Mouse (Mus musculus) hindbrain, embryonic 16.5 days (tissue): Measurements from ENCODE around the gene Gpc3. TPM values are rescaled to one million over a fixed set of nuclear protein-coding genes. Genes with fewer than 3 reads are reported as not detected.
A peak's percentile ranks its signal among the peaks of the same experiment; 100 is the strongest.

Source experiments
- ATAC-seq: fragments of 200-750 bp; cut with Nextera tagmentation; 2 replicates; pipeline ENCODE4 v1.8.0; 2017; ENCODE audit warnings: moderate TSS enrichment, moderate library complexity
- H3K27ac ChIP-seq: fragments of 300-500 bp; sonication (generic); 2 replicates; pipeline ENCODE4 v1.5.1; 2014; ENCODE audit warnings: low read depth, mild to moderate bottlenecking, control low read depth, low read length, moderate library complexity
- H3K27me3 ChIP-seq: fragments of 300-500 bp; sonication (generic); replicated peaks from 2 replicates; pipeline ENCODE4 v1.6.1; 2014; ENCODE audit warnings: low read length; ENCODE audit not compliant: control insufficient read depth, insufficient read depth
- H3K36me3 ChIP-seq: fragments of 300-500 bp; sonication (generic); 2 replicates; pipeline ENCODE4 v1.6.1; 2014; ENCODE audit warnings: mild to moderate bottlenecking, low read length, moderate library complexity, mixed read lengths; ENCODE audit not compliant: control insufficient read depth, insufficient read depth
- H3K4me1 ChIP-seq: fragments of 300-500 bp; sonication (generic); 2 replicates; pipeline ENCODE4 v1.6.1; 2014; ENCODE audit warnings: low read depth, low read length; ENCODE audit not compliant: control insufficient read depth, insufficient read depth
- H3K4me2 ChIP-seq: fragments of 300-500 bp; sonication (generic); 2 replicates; pipeline ENCODE4 v1.6.1; 2014; ENCODE audit warnings: mild to moderate bottlenecking, low read length, control low read depth, moderate library complexity
- H3K4me3 ChIP-seq: fragments of 300-500 bp; sonication (generic); 2 replicates; pipeline ENCODE4 v1.5.1; 2014; ENCODE audit warnings: mild to moderate bottlenecking, low read length, control low read depth, moderate library complexity
- H3K9ac ChIP-seq: fragments of 300-500 bp; sonication (generic); 2 replicates; pipeline ENCODE4 v1.6.1; 2014; ENCODE audit warnings: low read depth, mild to moderate bottlenecking, control low read depth, low read length, moderate library complexity
- H3K9me3 ChIP-seq: fragments of 300-500 bp; sonication (generic); 2 replicates; pipeline ENCODE4 v1.6.1; 2014; ENCODE audit warnings: mild to moderate bottlenecking, low read length, moderate library complexity; ENCODE audit not compliant: control insufficient read depth
- WGBS: fragments of 180-500 bp; shearing (Covaris S2); extraction: QIAGEN DNeasy Blood & Tissue Kit; methylation state at CpG from one replicate; pipeline ENCODE4 v1.1.7; 2014; 5-methylcytosine and 5-hydroxymethylcytosine counted together
- microRNA counts: library from miRNA; unstranded; fragments of <30 nt; microRNA quantifications from one replicate; lab custom pipeline; 2016
- microRNA-seq: library from miRNA; unstranded; fragments of <30 nt; microRNA quantifications from one replicate; pipeline ENCODE4, GENCODE M21; 2017
- polyA plus RNA-seq: library from polyadenylated mRNA; unstranded; fragments of >200 nt; fragmentation: Nextera tagmentation; extraction: Ambion mirVana; gene quantifications from 2 replicates; pipeline ENCODE4 v1.2.1, GENCODE M21; 2015

Gene Gpc3
- polyA plus RNA-seq, 1 experiment from 2014 or later, result 78.2 TPM

GRCm38 (mm10) chrX:52245694-52246297 lies 368.0 kb downstream of the Gpc3 start:
- no peak overlapping the region for H3K4me2 ChIP-seq
- WGBS, result 80% methylated on average over 4 of the region's 4 CpGs

GRCm38 (mm10) chrX:52237470-52237869 lies 376.3 kb downstream of the Gpc3 start:
- Histone ChIP-seq H3K4me3 (no peak overlapping the region), H3K9me3 (no peaks in the 10 kb centered on the region), H3K4me2 (no peak overlapping the region), H3K36me3 (no peaks in the 10 kb centered on the region), H3K4me1 (no peaks in the 10 kb centered on the region), H3K9ac (no peak overlapping the region), H3K27me3 (no peaks in the 10 kb centered on the region), H3K27ac (no peak overlapping the region)
- WGBS, result 86% methylated on average over 4 of the region's 4 CpGs
- no peak for ATAC-seq

More at GRCm38 (mm10) chrX:52245694-52246297, 368.0 kb downstream of the Gpc3 start:
- no peaks in the 10 kb centered on the region for H3K4me1 ChIP-seq
- no peak overlapping the region for H3K9ac ChIP-seq
- no peak overlapping the region for H3K4me3 ChIP-seq
- H3K9me3 ChIP-seq, result no peaks in the 10 kb centered on the region
- no peaks in the 10 kb centered on the region for H3K27me3 ChIP-seq
- H3K27ac ChIP-seq, result no peak overlapping the region
- ATAC-seq, result no peak
- no peaks in the 10 kb centered on the region for H3K36me3 ChIP-seq

- no peaks in the 10 kb centered on the region for H3K27me3 ChIP-seq
- no peak for ATAC-seq
- no peaks in the 10 kb centered on the region for H3K9me3 ChIP-seq
- no peaks in the 10 kb centered on the region for H3K4me1 ChIP-seq
- H3K9ac ChIP-seq, result no peak overlapping the region
- 71% methylated on average over 7 of the region's 7 CpGs for WGBS
- H3K36me3 ChIP-seq, result no peaks in the 10 kb centered on the region
- no peak overlapping the region for H3K27ac ChIP-seq
- H3K4me3 ChIP-seq, result no peak overlapping the region
- H3K4me2 ChIP-seq, result no peak overlapping the region
These were observed 381.8 kb downstream of the Gpc3 start for GRCm38 (mm10) chrX:52231984-52232383.

GRCm38 (mm10) chrX:52230711-52231110 lies 383.0 kb downstream of the Gpc3 start:
- Histone ChIP-seq H3K4me2 (no peak overlapping the region), H3K36me3 (no peaks in the 10 kb centered on the region), H3K4me3 (no peak overlapping the region), H3K27me3 (no peaks in the 10 kb centered on the region), H3K27ac (no peak overlapping the region), H3K9ac (no peak overlapping the region), H3K9me3 (no peaks in the 10 kb centered on the region), H3K4me1 (no peaks in the 10 kb centered on the region)
- WGBS, result 80% methylated on average over 4 of the region's 4 CpGs
- no peak for ATAC-seq

MicroRNAs within 50 kb of the gene (microRNA counts, 519-probe panel; counts per million panel counts)
- 2,268 counts per million, percentile 50 among the panel's probes with 10 or more counts for microRNA mmu-miR-717 (lab: Ali Mortazavi, UCI)

Small RNAs within 50 kb of the gene (microRNA-seq; reads per million reads assigned to microRNA genes)
- gene Mir6384 (not detected), gene Mir717 (not detected)

Other genes starting within 250 kb of the Gpc3 start
- 6.9 and 8.4 TPM in 2 replicates for gene Ccdc160, start 177.2 kb upstream of the Gpc3 start, polyA plus RNA-seq